Mouse (Mus musculus) mouse trophoblast stem cell (cell line): Measurements from ENCODE around the gene Serpinb2.

ENCODE experiments used
- in situ Hi-C, 2 experiments: fragments of 300-500 bp; cut with MseI, MboI; formaldehyde crosslinking; loops; 2 replicates in 1 of 2; 3 replicates in 1 of 2; pipeline ENCODE4 v1.15.1; 2025

Gene Serpinb2

GRCm38 (mm10) chr1:107581220-107581619 is 70.0 kb downstream of the Serpinb2 start:
- in situ Hi-C loops: no loop called here

- in situ Hi-C loops: no loop called here
These were observed 71.7 kb downstream of the Serpinb2 start for GRCm38 (mm10) chr1:107582900-107583299.

GRCm38 (mm10) chr1:107583958-107584376 is 72.7 kb downstream of the Serpinb2 start:
- in situ Hi-C loops: no loop called here

GRCm38 (mm10) chr1:107584932-107585331 is 73.7 kb downstream of the Serpinb2 start:
- in situ Hi-C loops: no loop called here
